Mouse (Mus musculus): ENCODE measurements around the gene Sergef.

- TF ChIP-seq CTCF (IDR thresholded peaks at IDR 0.05; ENCODE audit: low read depth) (no peak), EP300 (IDR thresholded peaks at IDR 0.05; ENCODE audit: low read depth) (no peak)
Observed at GRCm38 (mm10) chr7:46514981-46515380, 124.6 kb downstream of the Sergef start.
